Mouse (Mus musculus) cerebral cortex, adult 2 months (tissue): ENCODE results near the gene Doc2g.

Source experiments
- WGBS: fragments of 180-500 bp; shearing (Covaris S2); methylation state at CpG from one replicate; pipeline ENCODE4 v1.1.7; 2018; 5-methylcytosine and 5-hydroxymethylcytosine counted together

The Doc2g gene

DNA sequence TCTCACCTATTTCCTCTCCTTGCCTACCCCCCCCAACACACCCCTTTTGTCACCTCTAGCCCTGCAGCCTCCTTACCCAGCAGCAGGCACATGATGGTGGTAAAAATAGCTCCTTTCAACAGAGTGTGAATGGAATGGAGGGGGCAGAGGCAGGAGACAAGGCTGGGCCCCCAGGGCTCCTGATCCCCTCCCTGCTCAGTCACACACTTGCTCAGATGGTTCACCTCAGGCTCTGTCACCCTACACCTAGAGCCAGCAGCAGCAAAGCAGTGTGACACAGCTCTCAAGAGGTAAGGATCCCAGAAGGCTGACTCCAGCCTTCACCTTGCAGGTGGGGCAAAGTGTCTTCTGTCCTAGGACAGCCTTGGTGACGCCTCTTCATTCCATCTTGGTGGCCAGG is at the start of gene Doc2g:
Doc2g (plus strand) TSS at position 202 of the 400 bp plus-strand sequence.
- WGBS, result 93% methylated on average over 1 of the region's 1 CpGs

DNA sequence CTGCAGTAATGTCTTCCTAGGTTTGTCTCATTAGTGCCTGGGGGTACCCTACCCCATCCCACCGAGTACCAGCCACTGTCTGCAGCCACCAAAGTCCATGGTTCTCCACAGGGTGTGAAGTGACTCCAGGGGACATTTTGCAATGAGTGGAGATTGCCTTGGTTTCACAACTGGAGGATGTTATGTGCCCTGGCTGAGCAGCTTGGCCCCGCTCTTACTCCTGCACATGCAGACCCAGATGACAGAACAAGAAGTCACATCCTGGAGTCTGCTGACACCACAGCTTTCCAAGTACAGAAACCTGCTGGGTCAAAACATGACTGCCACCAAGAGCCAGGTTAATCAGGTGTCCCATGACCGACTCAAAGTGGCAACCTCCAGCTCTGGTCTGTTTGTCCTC is 48.1 kb upstream of the Doc2g start:
- WGBS, result 84% methylated on average over 3 of the region's 3 CpGs

DNA sequence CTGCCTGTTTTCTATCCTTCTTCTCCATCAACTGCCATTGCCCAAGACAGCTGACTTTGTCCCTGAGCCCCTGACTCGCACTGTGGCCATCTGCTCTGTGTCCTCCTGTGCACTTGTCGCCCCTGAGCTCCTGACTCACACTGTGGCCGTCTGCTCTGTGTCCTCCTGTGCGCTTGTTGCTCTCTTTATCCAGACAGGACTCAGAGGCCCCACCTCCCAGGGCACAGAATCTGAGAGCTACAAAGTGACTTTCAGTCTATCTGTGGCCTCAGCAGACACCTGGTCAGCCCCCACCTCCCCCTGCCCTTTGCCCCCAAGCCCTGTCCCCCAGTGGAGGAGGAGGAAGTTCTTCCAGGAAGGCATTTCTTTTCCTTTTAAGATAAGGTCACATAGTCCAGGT is 47.3 kb upstream of the Doc2g start:
- 79% methylated on average over 4 of the region's 4 CpGs for WGBS

DNA sequence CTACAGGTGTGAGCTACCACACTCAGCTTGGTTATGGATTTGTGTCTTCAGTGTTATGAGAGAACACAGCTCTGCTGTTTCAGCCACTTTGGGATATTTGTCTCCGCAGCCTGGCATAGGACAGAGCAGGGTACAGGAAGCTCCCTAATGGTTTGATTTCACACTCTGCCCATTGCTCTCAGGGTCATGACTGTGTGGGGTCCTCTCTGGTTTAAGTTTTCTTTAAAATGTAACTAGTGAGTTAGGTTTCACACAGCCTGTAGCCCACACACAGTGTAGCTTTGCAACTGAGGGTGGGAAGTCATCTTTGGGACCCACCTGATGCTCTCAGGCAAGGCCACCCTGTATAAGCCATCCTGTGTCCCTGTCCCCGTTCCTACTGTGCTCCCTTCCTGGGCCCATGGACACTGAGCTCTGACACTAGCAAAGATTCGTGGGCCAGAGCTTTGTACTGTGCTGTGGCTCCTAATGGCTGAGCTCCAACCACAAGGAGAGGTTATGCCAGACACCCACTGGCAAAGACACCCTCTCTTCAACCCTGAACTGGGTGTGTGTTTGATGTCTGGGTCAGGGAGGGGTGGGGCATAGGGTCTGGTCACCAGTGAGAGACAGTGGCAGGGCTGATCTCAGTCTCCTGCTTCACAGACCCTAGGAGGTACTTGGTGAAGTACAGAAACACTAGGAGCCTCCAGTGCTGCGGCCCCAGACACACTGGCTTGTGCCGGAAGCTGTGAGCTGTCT is 45.6 kb upstream of the Doc2g start:
- 86% methylated on average over 5 of the region's 5 CpGs for WGBS

DNA sequence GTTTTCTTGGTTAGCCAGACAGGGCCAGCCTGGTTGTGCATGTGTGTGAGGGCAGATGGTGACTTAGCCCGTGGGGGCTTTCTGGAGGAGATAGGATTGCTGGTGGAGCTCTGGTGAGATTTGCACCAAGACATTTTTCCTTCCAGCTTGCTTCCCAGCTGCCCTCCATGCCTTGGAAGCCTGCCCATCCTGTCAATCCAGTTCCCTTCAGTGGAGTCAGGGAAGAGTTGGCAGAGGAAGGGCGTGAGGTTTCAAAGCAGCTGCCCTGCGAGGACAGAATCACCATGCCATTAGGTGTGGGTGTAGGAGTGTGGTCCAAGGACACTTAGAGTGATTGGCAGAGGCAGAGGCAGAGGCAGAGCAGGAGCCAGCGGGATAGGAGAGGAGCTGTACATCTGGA is 44.6 kb upstream of the Doc2g start, which contains the start of gene Aldh3b3:
Aldh3b3 (plus strand) TSS at position 176 of the 400 bp plus-strand sequence.
- WGBS, result 53% methylated on average over 4 of the region's 4 CpGs

DNA sequence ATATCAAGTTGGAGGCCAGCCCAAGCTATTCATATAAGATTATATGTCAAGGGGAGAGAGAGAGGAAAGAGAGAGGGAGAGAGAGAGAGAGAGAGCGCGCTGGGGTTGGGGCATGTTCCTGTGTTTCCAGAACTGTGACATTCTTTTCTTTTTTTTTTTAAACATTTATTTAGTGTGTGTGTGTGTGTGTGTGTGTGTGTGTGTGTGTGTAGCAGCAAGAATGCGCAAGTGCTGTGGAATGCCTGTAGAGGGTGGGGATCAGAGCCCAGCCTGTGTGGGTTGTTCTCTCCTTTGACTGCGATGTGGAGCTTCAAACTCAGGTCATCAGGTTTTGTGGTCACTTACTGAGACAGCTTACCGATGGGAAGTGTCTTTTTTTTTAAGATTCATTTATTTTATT is 42.9 kb upstream of the Doc2g start:
- WGBS, result 88% methylated on average over 5 of the region's 5 CpGs

DNA sequence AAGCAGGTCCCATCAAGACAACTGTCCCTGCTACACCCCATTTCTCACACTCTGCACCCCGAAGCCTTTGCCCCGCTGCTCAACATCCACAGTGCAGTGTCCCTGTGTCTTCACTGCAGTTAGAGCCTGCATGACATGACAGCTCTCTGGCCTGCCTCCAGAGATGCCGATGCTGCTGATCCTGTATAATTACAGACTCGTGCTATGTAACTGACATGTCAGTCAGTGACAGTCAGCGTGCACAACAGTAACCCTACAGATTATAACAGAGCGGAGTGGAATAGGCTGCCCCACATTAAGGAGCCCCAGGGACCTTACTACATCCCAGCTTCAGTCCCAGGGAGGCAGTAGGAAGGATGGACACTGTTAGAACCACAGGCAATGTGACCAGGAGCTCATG is 41.3 kb upstream of the Doc2g start:
- WGBS, result 69% methylated on average over 6 of the region's 6 CpGs

DNA sequence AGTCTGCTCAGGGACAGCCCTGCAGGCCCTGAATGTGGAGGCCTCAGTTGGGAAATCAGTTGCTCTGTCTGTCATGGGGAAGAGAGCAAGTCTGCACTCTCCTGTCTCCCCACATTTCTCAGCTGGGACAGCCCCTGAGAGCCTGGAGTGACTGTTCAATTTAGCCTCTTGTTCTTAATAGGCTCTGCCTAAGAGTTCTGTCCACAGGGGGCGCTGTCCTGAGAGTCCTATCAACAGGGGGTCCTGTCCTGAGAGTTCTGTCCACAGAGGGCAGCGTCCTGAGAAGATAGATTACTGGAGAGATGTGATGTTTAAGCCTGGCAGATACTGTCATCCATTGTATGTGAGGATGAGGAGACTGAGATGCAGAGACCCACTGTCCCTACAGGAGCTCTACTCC is 40.6 kb upstream of the Doc2g start:
- 35% methylated on average over 2 of the region's 2 CpGs for WGBS

DNA sequence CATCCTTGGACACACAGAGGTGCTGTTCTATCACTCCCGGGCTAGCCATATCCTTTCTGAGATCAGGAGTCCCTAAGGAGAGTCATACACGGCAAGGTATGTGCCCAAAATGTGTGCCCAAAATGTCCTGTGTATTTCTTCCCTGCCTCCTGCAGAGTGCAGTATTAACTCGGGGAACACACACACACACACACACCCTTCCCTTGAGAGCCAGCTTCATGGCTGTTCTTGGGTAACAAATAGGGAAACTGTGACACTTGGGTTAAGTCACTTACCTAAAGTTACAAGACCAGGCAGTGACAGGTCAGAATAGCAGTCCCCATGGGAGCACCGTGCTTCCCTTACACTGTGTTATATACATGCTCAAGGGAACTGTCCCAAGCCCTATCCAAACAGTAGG is 39.1 kb upstream of the Doc2g start:
- WGBS, result 79% methylated on average over 4 of the region's 4 CpGs

DNA sequence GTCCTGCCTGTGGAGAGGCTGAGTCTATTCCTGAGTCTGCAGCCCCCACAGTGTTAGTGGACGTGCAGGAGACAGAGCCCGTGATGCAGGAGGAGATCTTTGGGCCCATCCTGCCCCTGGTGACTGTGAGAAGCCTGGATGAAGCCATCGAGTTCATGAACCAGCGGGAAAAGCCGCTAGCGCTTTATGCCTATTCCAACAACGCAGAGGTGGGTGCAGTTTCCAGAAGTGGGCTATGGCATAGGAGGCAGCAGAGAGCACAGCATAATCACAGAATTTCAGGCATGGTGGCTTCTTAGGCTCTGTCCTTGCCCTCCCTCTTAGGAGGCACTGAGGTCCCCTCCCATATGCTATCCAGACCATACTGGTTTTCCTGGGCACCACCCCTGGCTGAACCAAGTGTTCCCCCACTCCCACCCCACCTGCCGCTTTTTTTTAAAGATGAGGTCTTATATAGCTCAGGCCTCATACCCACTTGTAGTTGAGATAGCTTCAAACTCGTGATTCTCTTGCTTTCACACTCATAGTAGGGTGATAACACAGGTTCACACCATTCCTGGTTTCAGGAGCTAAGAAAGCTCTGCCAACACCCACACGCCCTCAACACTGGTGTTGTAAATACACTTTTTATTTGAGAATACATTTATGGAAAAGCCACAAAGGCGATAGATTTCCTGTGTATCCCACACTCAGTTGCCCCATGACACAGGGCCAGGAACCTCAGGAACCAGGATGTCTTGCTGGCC is 36.6 kb upstream of the Doc2g start:
- 67% methylated on average over 11 of the region's 11 CpGs for WGBS

DNA sequence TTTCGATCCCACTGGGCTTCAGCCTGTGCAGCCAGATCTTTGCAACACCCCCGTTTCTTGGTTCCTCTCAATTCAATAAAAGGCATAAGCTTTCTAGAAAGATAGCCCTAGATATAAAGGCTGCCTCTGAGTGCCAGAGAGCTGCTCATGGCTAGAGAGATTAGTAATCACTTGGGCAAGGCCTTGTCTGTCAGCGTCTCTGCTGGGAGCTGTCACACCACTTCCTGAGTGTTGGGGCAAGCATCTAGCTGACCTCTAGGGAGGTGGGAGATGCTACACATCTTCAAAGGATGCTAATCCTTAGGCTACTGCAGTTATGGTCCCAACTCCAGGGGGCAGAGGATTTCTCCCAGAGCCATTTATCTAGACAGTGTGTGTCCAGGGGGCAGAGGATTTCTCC is 35.9 kb upstream of the Doc2g start:
- 68% methylated on average over 3 of the region's 3 CpGs for WGBS

DNA sequence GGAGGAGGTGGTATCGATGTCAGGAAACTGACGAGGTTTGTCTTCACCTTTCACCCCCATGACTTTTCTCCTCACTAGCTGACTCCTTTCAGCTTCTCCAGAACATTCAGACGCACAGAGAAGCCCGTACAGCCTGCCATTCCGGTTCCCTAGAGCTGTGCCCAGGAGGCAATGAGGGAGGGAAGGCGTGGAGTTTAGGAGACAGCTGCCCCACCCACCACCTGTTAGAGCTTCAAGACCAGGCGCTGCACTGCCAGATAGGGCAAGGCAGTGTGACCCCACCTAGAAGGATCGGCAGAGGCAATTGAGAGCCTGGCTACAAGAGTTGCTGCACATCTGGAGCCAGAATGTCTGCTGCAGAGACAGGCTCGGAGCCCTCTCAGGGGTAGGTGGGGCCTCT is 30.9 kb upstream of the Doc2g start, which contains the start of gene Aldh3b2:
Aldh3b2 (plus strand) TSS at position 100 of the 400 bp plus-strand sequence.
- WGBS, result 65% methylated on average over 9 of the region's 9 CpGs

DNA sequence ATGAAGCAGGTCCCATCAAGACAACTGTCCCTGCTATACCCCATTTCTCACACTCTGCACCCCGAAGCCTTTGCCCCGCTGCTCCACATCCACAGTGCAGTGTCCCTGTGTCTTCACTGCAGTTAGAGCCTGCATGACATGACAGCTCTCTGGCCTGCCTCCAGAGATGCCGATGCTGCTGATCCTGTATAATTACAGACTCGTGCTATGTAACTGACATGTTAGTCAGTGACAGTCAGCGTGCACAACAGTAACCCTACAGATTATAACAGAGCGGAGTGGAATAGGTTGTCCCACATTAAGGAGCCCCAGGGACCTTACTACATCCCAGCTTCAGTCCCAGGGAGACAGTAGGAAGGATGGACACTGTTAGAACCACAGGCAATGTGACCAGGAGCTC is 28.5 kb upstream of the Doc2g start:
- 77% methylated on average over 6 of the region's 6 CpGs for WGBS

DNA sequence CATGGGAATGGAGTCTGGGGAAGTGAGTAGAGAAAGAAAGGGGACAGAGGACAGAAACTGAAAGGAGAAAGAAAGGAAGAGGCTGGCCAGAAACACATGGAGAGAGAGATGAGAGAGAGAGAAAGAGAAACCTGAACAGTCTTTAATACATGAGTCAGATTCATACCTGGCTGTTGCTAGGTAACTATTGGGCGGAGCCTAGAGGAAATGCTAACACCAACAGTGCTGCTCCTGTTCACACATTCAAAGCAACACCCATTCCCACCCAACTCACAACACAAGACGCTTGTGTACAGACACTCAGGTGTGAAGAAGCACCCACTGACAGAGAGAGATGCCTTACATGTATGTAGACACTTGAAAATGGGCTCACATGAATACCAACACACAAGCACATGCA is 27.2 kb upstream of the Doc2g start:
- 84% methylated on average over 2 of the region's 2 CpGs for WGBS

DNA sequence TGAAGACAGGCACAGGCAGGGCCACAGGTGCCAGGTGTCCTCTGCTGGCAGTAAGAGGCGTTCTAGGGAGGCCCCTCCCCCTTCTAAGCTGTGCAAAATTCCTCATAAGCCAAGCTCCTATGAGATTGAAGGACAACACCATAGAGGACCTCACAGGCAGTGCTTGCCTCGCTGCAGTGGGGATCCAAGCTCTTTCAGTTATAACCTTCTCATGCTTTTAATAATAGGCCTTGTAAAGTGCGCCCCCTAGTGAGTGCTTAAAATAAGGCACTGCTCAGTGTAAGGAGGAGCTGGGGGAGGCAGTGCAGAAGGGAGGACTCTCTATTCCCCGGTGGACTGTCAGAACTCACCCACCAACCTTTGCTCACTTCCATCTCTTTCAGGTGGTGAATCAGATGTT is 22.8 kb upstream of the Doc2g start:
- 15% methylated on average over 4 of the region's 4 CpGs for WGBS

DNA sequence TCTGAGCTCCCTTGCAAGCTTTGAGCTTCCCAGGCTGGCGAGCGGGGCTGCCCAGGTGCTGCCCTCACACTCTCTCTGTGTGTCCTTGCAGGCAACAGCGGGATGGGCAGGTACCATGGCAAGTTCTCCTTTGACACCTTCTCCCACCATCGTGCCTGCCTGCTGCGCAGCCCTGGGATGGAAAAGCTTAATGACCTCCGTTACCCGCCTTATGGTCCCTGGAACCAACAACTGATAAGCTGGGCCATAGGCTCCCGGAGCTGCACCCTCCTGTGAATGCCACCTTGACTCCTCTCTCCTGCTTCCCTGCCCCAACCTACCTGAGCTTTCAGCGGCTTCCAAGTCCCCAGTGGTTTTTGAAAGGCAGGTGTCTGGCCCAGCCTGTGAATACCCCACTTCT is 22.2 kb upstream of the Doc2g start:
- 85% methylated on average over 9 of the region's 9 CpGs for WGBS

DNA sequence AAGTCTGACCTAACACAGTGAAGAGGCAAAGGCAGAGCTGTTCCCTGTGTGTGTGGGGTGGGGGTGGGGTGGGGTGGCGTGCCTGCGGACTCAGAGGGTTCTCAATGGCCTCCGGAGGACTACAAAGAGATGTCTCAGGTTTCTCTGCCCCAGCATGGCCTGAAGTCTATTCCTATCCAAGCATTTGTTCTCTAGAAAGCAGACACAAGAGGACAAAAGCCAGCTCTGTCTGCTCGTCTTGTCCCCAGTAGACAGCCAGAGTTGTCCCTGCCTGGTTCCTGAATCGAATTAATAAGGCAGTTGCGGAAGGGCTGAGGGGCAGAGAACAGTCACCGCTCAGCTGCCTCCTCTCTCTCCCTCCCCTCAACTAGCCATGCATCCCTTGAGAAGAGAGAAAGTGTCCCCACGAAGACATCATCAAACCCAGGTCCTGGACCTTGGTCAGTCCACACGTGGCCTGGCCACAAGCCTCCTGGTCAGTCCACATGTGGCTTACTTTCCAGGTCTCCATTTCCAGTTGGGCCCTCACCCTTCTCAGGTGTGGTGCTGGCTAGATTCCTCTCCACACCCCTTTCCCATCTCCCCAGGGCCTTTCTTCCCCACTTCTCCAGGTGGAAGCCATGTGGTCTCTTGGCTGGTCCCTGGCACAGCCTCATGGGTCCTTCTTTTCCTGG is 19.4 kb upstream of the Doc2g start:
- WGBS, result 59% methylated on average over 9 of the region's 9 CpGs

DNA sequence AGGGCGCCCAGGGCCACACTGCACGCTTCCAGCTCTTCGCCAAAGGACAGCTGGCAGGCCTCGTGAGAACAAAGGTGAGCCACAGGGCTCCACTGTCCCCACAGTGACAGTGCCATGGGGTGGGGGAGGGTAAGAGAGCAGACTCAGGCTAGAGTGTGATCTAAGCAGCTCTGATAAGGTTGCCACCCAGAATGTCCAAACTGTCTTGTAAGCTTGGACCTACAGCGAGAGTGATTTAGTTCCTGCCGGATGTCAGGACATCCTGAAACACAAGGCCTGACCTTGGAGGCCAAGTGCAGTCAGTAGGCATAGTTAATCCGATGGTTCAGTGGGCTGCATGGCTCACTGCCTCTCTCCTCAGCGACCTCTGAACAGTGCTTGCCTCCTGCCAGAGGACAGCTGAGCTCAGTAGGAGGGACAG is 17.8 kb upstream of the Doc2g start:
- WGBS, result 60% methylated on average over 8 of the region's 8 CpGs

DNA sequence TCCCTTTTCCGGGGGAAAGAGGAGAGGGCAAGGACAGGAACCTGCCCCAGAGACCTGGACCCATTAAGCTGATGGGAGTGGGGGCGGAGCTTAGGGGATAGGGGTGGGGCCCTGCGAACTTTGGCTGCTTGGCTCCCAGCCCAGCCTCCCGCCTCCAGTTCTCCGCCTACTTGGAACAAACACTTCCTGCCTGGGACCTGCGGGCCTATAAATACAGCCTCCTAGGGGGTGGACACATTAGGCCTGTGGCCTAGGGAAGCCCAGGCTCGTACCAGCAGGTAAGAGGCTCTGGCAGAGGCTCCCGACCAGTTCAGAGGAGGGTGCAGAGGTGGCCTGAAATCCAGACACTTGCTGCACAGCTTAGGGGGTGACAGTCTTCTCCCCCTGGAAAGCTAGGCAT is 16.8 kb upstream of the Doc2g start, which contains the start of gene Acy3:
Acy3 (plus strand) TSS at position 237 of the 400 bp plus-strand sequence.
- WGBS, result 26% methylated on average over 8 of the region's 8 CpGs

DNA sequence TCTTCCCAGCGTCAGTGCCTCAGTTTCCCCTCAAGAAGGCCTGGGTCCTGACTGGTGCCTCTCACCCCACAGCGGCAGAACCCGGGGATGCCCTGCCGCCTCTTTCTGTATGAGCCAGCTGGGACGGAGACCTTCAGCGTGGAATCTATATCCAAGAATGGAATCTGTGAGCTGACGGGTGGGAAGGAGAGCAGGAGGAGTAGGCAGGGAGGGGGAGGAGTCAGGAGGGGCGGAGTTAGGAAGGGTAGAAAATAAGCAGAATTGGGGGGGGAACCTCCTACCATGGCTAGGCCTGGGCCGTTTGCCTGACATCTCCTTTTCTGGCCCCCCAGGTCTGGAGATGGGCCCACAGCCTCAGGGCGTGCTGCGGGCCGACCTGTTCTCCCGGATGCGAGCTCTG is 15.0 kb upstream of the Doc2g start:
- 87% methylated on average over 14 of the region's 14 CpGs for WGBS

DNA sequence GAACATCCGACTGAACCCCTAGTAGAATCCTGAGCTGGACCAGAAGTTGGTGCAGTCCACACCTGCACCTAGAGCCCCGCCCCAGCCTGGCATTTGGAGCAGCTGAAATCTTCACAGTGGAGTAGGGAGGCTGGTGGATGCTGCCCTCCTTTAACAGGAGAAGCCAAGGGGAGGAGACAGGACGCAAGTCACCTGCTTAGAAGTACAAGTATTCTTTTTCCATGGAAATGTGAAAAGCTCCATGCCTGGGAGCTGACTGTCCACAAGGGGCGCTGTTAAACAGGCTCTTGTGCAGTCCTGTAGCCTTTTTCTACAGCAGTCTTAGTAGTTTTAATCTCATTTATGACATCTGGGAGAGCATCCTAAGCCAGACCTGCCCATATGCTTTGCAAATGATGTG is 14.4 kb upstream of the Doc2g start:
- 93% methylated on average over 4 of the region's 4 CpGs for WGBS

DNA sequence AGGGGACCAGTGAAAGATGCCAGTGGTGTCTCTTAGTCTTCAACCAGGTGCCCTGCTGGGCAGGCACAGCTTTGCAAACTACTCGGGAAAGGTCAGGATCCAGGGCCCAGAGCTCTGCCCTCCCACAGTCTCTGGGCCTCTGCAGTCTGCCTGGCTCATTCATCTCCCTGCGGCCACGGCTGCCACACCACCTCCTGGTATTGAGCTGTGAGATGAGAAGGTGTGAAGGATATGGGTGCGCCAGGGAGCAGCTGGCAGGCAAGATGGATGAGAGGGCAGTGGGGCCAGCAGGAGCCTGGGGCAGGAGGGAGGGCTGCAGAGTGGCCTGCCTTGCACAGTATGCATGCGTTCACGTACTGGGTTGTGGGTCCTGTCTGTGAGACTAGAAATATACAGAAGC is 12.3 kb upstream of the Doc2g start:
- 79% methylated on average over 6 of the region's 6 CpGs for WGBS

DNA sequence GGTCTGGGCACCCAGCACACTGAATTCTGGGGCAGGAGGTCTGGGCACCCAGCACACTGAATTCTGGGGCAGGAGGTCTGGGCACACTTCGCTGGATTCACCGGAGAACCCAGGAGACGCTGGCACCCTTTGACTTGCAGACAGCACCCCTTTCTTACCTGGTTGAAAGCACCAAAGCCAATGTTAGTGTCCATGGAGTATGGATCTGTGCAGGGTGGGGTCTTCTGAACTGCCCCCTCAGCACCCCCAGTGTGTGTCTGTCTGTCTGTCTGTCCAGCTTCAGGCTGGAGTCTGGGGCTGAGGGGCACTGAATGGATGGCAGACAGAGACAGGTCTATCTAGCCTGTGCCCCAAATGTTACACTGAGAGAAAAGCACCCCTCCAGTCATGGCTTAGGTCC is 11.6 kb upstream of the Doc2g start:
- WGBS, result 94% methylated on average over 3 of the region's 3 CpGs
